Mouse (Mus musculus) brain, embryonic 14.5 days (tissue): ENCODE results near the gene Aldh16a1.

Experiments used
- CTCF ChIP-seq: fragments of 200-500 bp; IDR thresholded peaks from 2 replicates; pipeline ENCODE4 v1.5.1; 2012; ENCODE audit warnings: inconsistent platforms, mild to moderate bottlenecking, moderate library complexity, borderline replicate concordance; ENCODE audit not compliant: insufficient read depth, insufficient read length; ENCODE audit errors: extremely low read depth
- POLR2A ChIP-seq: fragments of 200-500 bp; IDR thresholded peaks from 2 replicates; pipeline ENCODE4 v1.6.1; 2012; ENCODE audit warnings: mild to moderate bottlenecking, inconsistent platforms, borderline replicate concordance; ENCODE audit not compliant: poor library complexity, insufficient read depth, insufficient read length, severe bottlenecking; ENCODE audit errors: extremely low read depth

DNA sequence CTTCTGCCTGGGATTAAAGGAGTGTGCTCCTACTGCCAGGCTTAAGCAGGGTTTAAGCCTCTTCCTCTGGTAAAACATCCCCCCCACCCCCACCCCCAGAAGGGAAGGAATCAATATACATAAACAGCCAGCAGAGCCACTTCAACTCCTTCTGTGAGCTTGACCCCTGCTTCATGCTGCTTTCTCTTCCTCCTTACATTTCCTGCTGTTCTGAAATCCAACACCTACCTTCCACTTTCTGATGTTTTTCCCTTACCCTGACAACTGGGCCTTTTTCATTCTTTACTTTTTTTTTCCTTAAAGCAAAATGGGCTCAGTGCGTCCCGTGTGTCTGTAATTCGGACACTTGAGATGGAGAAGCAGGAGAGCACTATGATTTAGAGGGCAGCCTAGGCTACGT is 4.1 kb downstream of the Aldh16a1 start:
- no peak for TF ChIP-seq CTCF
- TF ChIP-seq POLR2A = no peak
